Mouse (Mus musculus) hindbrain, embryonic 11.5 days (tissue): ENCODE data around the gene Ccdc93. TPM values are rescaled to one million over a fixed set of nuclear protein-coding genes. Genes with fewer than 3 reads are reported as not detected.

ENCODE experiments used
- ATAC-seq: fragments of 200-750 bp; cut with Nextera tagmentation; 2 replicates; pipeline ENCODE4 v1.8.0; 2017; ENCODE audit warnings: mild to moderate bottlenecking, moderate TSS enrichment, moderate library complexity; ENCODE audit not compliant: low FRiP score
- DNase-seq: peaks from one replicate; pipeline ENCODE4 v3.0.0-alpha.2; 2015; ENCODE audit warnings: low spot score
- H3K27ac ChIP-seq: fragments of 300-500 bp; sonication (generic); 2 replicates; pipeline ENCODE4 v1.5.1; 2014; ENCODE audit warnings: mild to moderate bottlenecking, low read depth, low read length
- H3K27me3 ChIP-seq: fragments of 300-500 bp; sonication (generic); 2 replicates; pipeline ENCODE4 v1.6.1; 2014; ENCODE audit warnings: mild to moderate bottlenecking, low read length, moderate library complexity, mixed read lengths; ENCODE audit not compliant: control insufficient read depth, insufficient read depth
- H3K36me3 ChIP-seq: fragments of 300-500 bp; sonication (generic); 2 replicates; pipeline ENCODE4 v1.6.1; 2014; ENCODE audit warnings: mild to moderate bottlenecking, low read length, moderate library complexity, mixed read lengths; ENCODE audit not compliant: control insufficient read depth, insufficient read depth
- H3K4me1 ChIP-seq: fragments of 300-500 bp; sonication (generic); replicated peaks from 2 replicates; pipeline ENCODE4 v1.6.1; 2014; ENCODE audit warnings: low read length, mixed read lengths; ENCODE audit not compliant: control insufficient read depth, insufficient read depth
- H3K4me2 ChIP-seq: fragments of 300-500 bp; sonication (generic); replicated peaks from 2 replicates; pipeline ENCODE4 v1.6.1; 2014; ENCODE audit warnings: mild to moderate bottlenecking, low read depth, low read length
- H3K4me3 ChIP-seq: fragments of 300-500 bp; sonication (generic); 2 replicates; pipeline ENCODE4 v1.5.1; 2014; ENCODE audit warnings: low read depth, low read length
- H3K9ac ChIP-seq: fragments of 300-500 bp; sonication (generic); 2 replicates; pipeline ENCODE4 v1.6.1; 2014; ENCODE audit warnings: low read depth, low read length
- H3K9me3 ChIP-seq: fragments of 300-500 bp; sonication (generic); 2 replicates; pipeline ENCODE4 v1.6.1; 2016; ENCODE audit warnings: low read length; ENCODE audit not compliant: control insufficient read depth
- WGBS: fragments of 180-500 bp; shearing (Covaris S2); extraction: QIAGEN DNeasy Blood & Tissue Kit; methylation state at CpG from one replicate; pipeline ENCODE4 v1.1.7; 2014; 5-methylcytosine and 5-hydroxymethylcytosine counted together
- polyA plus RNA-seq: library from polyadenylated mRNA; unstranded; fragments of >200 nt; fragmentation: Nextera tagmentation; extraction: Ambion mirVana; gene quantifications from 2 replicates; pipeline ENCODE4 v1.2.1, GENCODE M21; 2014

The Ccdc93 gene
- polyA plus RNA-seq, 1 experiment from 2014 or later, result 11.1 TPM

DNA sequence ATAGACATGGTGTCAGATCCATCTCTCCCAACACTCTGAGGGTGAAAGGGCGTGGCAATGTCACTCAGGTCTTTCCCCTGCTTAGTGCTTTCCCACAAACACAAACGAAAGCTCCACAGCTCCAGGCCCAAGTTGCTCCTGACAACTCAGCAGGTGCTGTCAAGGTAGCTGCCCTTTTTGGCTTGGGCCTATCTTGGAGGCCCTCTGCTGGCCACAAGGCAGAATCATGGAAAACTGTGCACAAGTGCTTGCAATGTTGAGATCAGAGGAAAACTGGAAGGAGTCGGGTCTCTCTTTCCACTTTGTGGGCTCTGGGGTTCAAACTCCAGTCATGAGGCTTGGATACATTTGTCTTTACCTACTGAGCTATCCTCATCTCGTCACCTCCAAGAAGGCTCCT is 118.6 kb downstream of the Ccdc93 start:
- DNase-seq (peak; percentile 6), ATAC-seq (no peak)
- Histone ChIP-seq H3K4me1 (no peaks in the 10 kb centered on the region), H3K4me2 (no peak overlapping the region), H3K27ac (no peak overlapping the region), H3K36me3 (peaks cover 5% of the 10 kb centered on the region; the same call in 1 of the 2 replicates), H3K9me3 (no peaks in the 10 kb centered on the region), H3K9ac (no peak overlapping the region), H3K27me3 (no peaks in the 10 kb centered on the region), H3K4me3 (no peak overlapping the region)
- WGBS, result 78% methylated on average over 4 of the region's 4 CpGs

DNA sequence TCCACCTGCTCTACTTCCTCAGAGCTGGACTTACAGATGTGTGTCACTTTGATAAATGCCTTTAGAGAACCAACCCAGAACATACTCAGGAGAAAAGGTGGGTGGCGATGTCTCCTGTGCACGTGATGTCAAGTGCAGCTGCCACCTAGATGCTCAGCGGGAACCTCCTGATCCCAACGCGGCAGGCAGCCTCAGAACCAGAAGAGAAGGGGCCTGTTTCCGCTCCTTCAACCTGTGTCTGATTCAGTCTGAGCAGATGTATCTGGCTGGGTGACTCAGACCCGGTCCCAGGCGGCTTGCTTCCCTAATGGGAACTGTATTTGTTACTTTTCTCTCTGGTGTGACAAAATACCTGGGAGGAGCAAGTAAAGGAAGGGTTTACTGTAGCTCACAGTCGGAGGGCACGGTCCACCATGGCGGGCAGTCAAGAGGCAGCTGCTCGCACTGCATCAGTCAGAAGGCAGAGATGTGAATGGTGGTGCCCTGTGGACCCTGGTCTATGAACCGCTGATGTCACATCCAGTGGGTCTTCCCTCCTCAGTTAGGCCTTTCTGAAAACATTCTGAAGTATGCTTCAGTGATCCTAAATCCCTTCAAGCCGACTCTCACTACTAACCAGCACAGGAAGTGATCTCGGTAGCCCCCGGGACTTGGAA is 120.1 kb downstream of the Ccdc93 start:
- Histone ChIP-seq H3K36me3 (peaks cover 5% of the 10 kb centered on the region; the same call in 1 of the 2 replicates), H3K9ac (no peak overlapping the region), H3K4me2 (no peak overlapping the region), H3K9me3 (no peaks in the 10 kb centered on the region), H3K27me3 (no peaks in the 10 kb centered on the region), H3K4me3 (no peak overlapping the region), H3K4me1 (no peaks in the 10 kb centered on the region), H3K27ac (no peak overlapping the region)
- ATAC-seq, result no peak
- WGBS, result 87% methylated on average over 16 of the region's 16 CpGs
- DNase-seq, result no peak

DNA sequence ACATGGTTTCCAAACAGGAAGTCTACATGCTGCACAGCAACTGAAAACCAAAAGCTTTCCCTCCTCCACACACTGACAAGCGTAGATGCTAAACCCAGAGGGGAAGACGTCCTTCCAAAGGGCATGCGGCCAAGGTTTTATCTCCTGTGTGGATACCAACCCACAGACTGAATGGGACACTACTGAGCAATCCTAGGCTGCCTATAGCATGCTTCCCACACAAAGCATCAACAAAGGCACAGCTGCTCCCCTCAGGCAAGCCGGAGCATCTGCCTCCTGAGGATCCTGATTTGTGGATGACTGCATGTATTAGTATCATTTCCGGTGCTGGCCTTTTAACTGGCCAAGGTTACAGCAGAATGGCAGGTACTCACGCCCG is 120.6 kb downstream of the Ccdc93 start:
- ATAC-seq (no peak; the same call in 1 of the 2 replicates), DNase-seq (peak; percentile 7)
- WGBS, result 85% methylated on average over 7 of the region's 7 CpGs
- no peak overlapping the region for H3K27ac ChIP-seq
- no peak overlapping the region for H3K4me2 ChIP-seq
- H3K36me3 ChIP-seq, result peaks cover 8% of the 10 kb centered on the region; the same call in 1 of the 2 replicates
- no peaks in the 10 kb centered on the region for H3K4me1 ChIP-seq
- no peaks in the 10 kb centered on the region for H3K9me3 ChIP-seq
- no peaks in the 10 kb centered on the region for H3K27me3 ChIP-seq
- no peak overlapping the region for H3K9ac ChIP-seq
- no peak overlapping the region for H3K4me3 ChIP-seq

Other genes with a start within 250 kb of the Ccdc93 start
- 19.1 and 20.8 TPM in 2 replicates for gene Insig2, start 98.5 kb upstream of the Ccdc93 start, polyA plus RNA-seq
- gene Htr5b, start 97.4 kb downstream of the Ccdc93 start, polyA plus RNA-seq, result 0.14 TPM in 1 of 2 replicates, not detected in the other
- gene Ddx18, start 136.9 kb downstream of the Ccdc93 start, polyA plus RNA-seq, result 68.2 and 70.2 TPM in 2 replicates